Mouse (Mus musculus): ENCODE measurements at regions not wholly inside any gene's neighbourhood (a gene's known extent, or its start where the extent isn't known, plus 50 kb on each side); places are given as distances from the start of the nearest gene placed in this dataset.

DNA sequence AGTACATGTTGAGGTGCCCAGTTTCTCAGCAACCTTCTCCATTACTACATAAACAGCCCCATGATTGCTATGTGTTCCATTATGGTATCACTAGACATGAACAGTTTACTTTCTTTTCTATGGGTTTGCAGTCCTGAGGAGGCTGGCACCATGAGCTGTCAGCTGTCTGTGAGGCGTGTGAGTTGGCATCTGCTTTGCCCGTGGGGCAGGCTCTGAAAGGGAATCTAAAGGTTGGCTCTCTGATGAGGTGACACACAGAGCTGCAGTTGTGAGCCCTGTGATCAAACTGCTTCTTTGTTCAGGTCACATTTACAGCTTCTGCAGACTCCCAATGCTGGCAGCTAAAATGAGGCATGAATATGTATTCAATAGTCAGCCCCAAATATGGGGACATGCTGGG, 341.0 kb upstream of the Lmcd1 start:
- no peak overlapping the region for H3K9ac ChIP-seq (replicated peaks; ENCODE audit: low read depth, low read length)
- H3K4me2 ChIP-seq (ENCODE audit: low read depth, low read length), result no peak overlapping the region
- no peak overlapping the region for H3K4me3 ChIP-seq (ENCODE audit: low read depth, low read length)
- no peaks in the 10 kb centered on the region for H3K9me3 ChIP-seq (ENCODE audit: control insufficient read depth, low read length)
- no peaks in the 10 kb centered on the region for H3K27me3 ChIP-seq (ENCODE audit: control insufficient read depth, insufficient read depth, low read length)
- no peaks in the 10 kb centered on the region for H3K36me3 ChIP-seq (ENCODE audit: control insufficient read depth, insufficient read depth, low read length)
- ATAC-seq (ENCODE audit: low read depth), result no peak
- H3K4me1 ChIP-seq (ENCODE audit: control insufficient read depth, insufficient read depth, low read length), result no peaks in the 10 kb centered on the region
- 73% methylated on average over 2 of the region's 2 CpGs for WGBS
- no peak overlapping the region for H3K27ac ChIP-seq (ENCODE audit: low read depth, low read length)

DNA sequence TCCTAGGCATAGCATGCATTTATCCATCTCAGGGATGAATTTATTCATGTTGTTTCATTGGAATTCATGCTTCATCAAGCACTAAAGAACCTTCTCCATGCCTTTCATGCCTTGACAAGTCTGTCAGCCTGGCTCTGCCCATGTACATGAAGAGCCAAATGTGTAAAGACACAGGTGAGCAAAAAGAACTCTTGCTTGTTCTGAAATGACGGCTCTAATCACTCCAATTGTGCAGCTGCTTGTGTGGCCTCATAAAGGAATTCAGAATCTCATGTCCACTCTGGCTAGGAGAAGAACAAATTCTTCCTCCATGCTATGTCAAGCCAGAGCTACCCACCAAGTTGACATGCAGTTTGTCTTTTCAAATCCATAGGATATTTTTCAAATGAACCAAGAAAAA, 319.2 kb upstream of the Lmcd1 start:
- H3K4me3 ChIP-seq (ENCODE audit: low read depth, low read length), result no peak overlapping the region
- H3K4me1 ChIP-seq (ENCODE audit: control insufficient read depth, insufficient read depth, low read length), result no peaks in the 10 kb centered on the region
- H3K4me2 ChIP-seq (ENCODE audit: low read depth, low read length), result no peak overlapping the region
- no peaks in the 10 kb centered on the region for H3K36me3 ChIP-seq (ENCODE audit: control insufficient read depth, insufficient read depth, low read length)
- no peaks in the 10 kb centered on the region for H3K9me3 ChIP-seq (ENCODE audit: control insufficient read depth, low read length)
- no peak overlapping the region for H3K27ac ChIP-seq (ENCODE audit: low read depth, low read length)
- 79% methylated on average over 1 of the region's 1 CpGs for WGBS
- no peaks in the 10 kb centered on the region for H3K27me3 ChIP-seq (ENCODE audit: control insufficient read depth, insufficient read depth, low read length)
- no peak overlapping the region for H3K9ac ChIP-seq (replicated peaks; ENCODE audit: low read depth, low read length)
- ATAC-seq (ENCODE audit: low read depth), result no peak

DNA sequence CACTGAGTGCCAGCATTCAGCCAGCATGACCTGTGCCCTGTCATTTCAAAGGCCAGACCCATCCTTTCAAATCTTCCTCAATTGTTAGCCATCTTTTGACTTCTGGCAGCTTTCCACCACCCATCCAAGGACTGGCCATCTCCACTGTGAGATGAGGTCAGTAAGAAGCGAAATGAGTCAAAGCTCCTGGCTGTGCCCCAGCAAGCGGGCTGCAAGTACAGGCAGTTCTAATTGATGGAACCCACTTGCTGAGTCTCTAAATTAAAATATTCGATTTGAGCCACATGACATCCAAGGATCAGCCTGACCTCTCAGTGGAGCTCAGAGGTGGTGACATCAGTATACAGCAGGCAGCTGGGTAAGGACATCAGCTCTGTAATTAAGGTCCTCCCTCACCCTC, 307.8 kb upstream of the Lmcd1 start:
- Histone ChIP-seq H3K27ac (ENCODE audit: low read depth, low read length) (no peak overlapping the region), H3K36me3 (ENCODE audit: control insufficient read depth, insufficient read depth, low read length) (no peaks in the 10 kb centered on the region), H3K27me3 (ENCODE audit: control insufficient read depth, insufficient read depth, low read length) (no peaks in the 10 kb centered on the region), H3K4me1 (ENCODE audit: control insufficient read depth, insufficient read depth, low read length) (no peaks in the 10 kb centered on the region), H3K4me3 (ENCODE audit: low read depth, low read length) (no peak overlapping the region), H3K4me2 (ENCODE audit: low read depth, low read length) (no peak overlapping the region), H3K9ac (replicated peaks; ENCODE audit: low read depth, low read length) (no peak overlapping the region), H3K9me3 (ENCODE audit: control insufficient read depth, low read length) (no peaks in the 10 kb centered on the region)
- WGBS, result 58% methylated on average over 3 of the region's 3 CpGs
- ATAC-seq (ENCODE audit: low read depth), result no peak; the same call in 1 of the 2 replicates

DNA sequence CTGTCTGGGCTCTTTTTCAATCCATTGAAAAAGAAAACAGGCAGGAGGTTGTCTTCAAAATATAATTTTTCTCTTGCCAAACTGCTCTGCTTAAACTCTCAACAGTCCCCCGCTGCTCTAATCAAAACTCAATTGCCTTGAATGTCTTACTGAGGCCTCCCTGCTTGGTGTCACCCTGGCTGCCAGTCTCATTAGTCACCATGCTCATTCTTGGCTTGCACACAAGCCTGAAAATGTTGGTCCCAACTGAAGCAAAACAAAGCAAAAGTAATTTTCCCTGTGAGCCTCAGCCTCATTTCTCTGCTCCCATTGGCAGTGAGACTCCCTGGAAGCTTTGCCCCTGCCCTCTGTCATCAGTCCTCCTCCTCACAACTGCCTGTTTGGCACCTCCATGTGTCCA, 288.1 kb upstream of the Lmcd1 start:
- no peaks in the 10 kb centered on the region for H3K27me3 ChIP-seq (ENCODE audit: control insufficient read depth, insufficient read depth, low read length)
- H3K4me3 ChIP-seq (ENCODE audit: low read depth, low read length), result no peak overlapping the region
- no peaks in the 10 kb centered on the region for H3K4me1 ChIP-seq (ENCODE audit: control insufficient read depth, insufficient read depth, low read length)
- no peak overlapping the region for H3K4me2 ChIP-seq (ENCODE audit: low read depth, low read length)
- H3K27ac ChIP-seq (ENCODE audit: low read depth, low read length), result no peak overlapping the region
- WGBS, result 65% methylated on average over 1 of the region's 1 CpGs
- ATAC-seq (ENCODE audit: low read depth), result no peak
- no peak overlapping the region for H3K9ac ChIP-seq (replicated peaks; ENCODE audit: low read depth, low read length)
- no peaks in the 10 kb centered on the region for H3K36me3 ChIP-seq (ENCODE audit: control insufficient read depth, insufficient read depth, low read length)
- no peaks in the 10 kb centered on the region for H3K9me3 ChIP-seq (ENCODE audit: control insufficient read depth, low read length)

DNA sequence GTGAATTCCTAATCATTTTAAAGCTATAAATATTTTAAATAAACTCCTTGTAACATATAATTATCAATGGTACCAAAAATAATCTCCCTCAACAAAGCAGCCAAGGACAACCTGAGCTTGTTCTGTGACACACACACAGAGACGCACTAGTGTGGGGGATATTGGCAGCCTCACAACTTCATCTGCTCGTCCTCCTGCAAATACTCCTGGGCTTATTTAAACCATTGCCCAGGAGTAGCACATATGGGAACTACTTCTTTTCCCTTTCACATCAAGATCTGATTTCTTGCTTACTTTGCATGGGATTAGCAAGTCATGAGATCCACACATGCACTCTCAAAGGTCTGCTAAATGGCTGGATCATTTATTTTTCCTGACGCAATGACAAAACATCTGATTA, 277.7 kb upstream of the Lmcd1 start:
- H3K9ac ChIP-seq (replicated peaks; ENCODE audit: low read depth, low read length), result no peak overlapping the region

DNA sequence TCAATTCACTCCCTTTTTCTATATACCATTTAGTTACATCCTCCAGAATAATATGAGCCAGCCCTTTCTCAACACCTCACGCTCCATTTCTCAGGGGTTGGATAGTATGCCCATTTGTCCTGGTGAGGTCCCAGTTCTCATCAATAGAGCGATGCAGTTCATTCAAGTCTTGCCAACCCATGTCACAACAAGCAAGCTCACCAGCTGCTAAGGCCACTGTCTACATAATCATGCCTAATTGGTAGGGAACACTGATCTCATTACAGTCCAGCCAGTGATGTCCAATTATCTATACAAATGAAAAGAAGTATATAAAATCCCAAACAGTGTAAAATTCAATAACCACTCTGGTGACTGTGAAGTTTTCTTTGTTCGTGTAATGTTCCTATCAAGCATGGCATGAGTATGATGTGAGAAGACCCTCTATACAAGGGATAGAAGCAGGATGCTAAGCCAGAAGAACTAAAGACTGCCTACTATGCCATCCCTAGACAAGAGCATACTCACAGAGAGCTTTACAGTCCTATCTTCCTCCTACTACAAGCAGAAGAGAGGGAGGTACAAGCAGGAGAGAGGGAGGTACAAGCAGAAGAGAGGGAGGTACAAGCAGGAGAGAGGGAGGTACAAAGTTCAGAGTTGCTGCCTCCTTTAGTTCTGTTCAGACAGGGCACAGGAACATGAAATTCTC, 269.6 kb upstream of the Lmcd1 start:
- H3K27me3 ChIP-seq (ENCODE audit: control insufficient read depth, insufficient read depth, low read length), result no peaks in the 10 kb centered on the region
- H3K27ac ChIP-seq (ENCODE audit: low read depth, low read length), result no peak overlapping the region
- H3K9me3 ChIP-seq (ENCODE audit: control insufficient read depth, low read length), result no peaks in the 10 kb centered on the region
- no peak overlapping the region for H3K9ac ChIP-seq (replicated peaks; ENCODE audit: low read depth, low read length)
- no peak overlapping the region for H3K4me2 ChIP-seq (ENCODE audit: low read depth, low read length)
- 77% methylated on average over 3 of the region's 3 CpGs for WGBS
- ATAC-seq (ENCODE audit: low read depth), result no peak
- no peak overlapping the region for H3K4me3 ChIP-seq (ENCODE audit: low read depth, low read length)
- H3K4me1 ChIP-seq (ENCODE audit: control insufficient read depth, insufficient read depth, low read length), result no peaks in the 10 kb centered on the region
- no peaks in the 10 kb centered on the region for H3K36me3 ChIP-seq (ENCODE audit: control insufficient read depth, insufficient read depth, low read length)

More for the DNA sequence above, 277.7 kb upstream of the Lmcd1 start:
- Histone ChIP-seq H3K27me3 (ENCODE audit: control insufficient read depth, insufficient read depth, low read length) (no peaks in the 10 kb centered on the region), H3K4me2 (ENCODE audit: low read depth, low read length) (no peak overlapping the region), H3K36me3 (ENCODE audit: control insufficient read depth, insufficient read depth, low read length) (no peaks in the 10 kb centered on the region), H3K4me1 (ENCODE audit: control insufficient read depth, insufficient read depth, low read length) (no peaks in the 10 kb centered on the region), H3K27ac (ENCODE audit: low read depth, low read length) (no peak overlapping the region), H3K4me3 (ENCODE audit: low read depth, low read length) (no peak overlapping the region), H3K9me3 (ENCODE audit: control insufficient read depth, low read length) (no peaks in the 10 kb centered on the region)
- ATAC-seq (ENCODE audit: low read depth), result no peak
- 70% methylated on average over 3 of the region's 3 CpGs for WGBS

DNA sequence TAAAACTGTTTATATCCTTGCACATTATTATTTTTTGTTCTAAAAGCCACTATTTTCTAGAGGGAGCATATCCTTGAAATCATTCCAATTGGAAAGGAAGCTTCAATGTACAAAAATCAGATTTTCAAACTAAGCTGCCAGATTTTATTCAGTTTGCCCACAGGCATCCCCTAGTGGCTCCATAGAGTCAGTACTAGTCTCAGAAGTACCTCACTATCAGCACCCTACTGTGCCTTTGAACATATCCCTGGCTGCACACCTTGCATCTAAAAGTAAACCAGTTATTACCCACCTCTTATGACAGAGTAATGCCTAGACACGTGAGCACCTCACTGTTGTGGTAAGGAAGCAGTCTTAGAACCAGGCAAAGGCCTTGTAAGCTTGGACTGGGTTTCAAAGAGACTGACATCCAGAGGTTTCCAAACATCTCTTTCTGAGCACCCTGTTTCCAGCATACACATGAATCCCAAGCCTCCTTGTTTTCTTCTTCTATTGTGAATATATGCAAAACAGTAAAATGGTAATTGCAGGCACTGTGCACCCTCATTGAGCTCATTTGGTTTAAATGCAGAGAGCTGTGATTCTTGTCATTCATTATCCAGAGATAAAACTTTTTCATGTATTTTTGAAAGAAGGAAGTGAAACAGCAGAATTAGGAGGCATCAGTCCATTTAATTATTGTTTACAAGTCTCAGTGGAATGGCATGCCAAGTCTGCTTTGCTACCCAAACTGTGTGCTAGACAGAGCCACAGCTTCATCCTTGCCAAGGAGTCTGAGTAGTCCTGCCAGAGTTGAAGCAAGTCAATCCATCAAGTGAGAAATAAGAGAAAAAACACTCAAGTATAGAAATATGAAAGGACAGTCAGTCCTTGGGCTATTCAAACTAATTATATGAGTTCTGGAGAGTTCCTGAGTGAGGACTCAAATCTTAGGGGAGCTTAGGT, 247.0 kb upstream of the Lmcd1 start:
- H3K4me1 ChIP-seq (ENCODE audit: control insufficient read depth, insufficient read depth, low read length), result no peaks in the 10 kb centered on the region
- H3K27me3 ChIP-seq (ENCODE audit: control insufficient read depth, insufficient read depth, low read length), result no peaks in the 10 kb centered on the region
- H3K4me3 ChIP-seq (ENCODE audit: low read depth, low read length), result no peak overlapping the region
- H3K9me3 ChIP-seq (ENCODE audit: control insufficient read depth, low read length), result no peaks in the 10 kb centered on the region
- no peak overlapping the region for H3K9ac ChIP-seq (replicated peaks; ENCODE audit: low read depth, low read length)
- 64% methylated on average over 1 of the region's 1 CpGs for WGBS
- no peak overlapping the region for H3K27ac ChIP-seq (ENCODE audit: low read depth, low read length)
- no peaks in the 10 kb centered on the region for H3K36me3 ChIP-seq (ENCODE audit: control insufficient read depth, insufficient read depth, low read length)
- no peak overlapping the region for H3K4me2 ChIP-seq (ENCODE audit: low read depth, low read length)
- ATAC-seq (ENCODE audit: low read depth), result no peak

DNA sequence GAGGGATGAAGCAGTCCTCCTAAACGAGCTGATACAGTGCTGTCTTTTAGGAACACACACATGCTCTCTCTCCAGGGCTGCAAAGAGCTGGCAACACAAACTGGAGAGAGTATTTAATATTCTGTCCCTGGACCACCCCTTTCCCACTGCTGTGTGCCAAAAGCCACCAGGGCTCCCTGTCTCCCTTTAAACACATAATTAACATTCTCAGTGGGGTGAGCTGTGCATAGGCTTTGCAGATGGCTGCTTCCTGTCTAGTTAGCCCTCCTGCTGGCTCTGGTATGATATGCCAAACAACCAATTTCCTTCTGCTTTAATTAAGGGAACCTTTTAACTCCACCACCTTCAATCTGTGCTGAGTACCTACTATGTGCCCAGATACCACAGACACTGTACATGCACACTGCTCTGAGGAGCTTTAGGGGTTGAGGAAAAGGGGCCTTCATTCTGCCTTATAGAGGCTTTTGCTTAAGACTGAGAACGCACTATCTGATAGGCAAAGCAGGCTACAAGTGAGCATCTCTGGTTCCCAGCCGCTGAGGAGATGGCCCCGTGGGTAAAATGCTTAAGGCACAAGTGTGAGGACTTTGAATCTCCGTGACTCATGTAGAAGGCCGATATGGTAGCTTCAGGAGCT, 222.9 kb upstream of the Lmcd1 start:
- no peak overlapping the region for H3K4me2 ChIP-seq (ENCODE audit: low read depth, low read length)
- no peak overlapping the region for H3K27ac ChIP-seq (ENCODE audit: low read depth, low read length)
- no peaks in the 10 kb centered on the region for H3K36me3 ChIP-seq (ENCODE audit: control insufficient read depth, insufficient read depth, low read length)
- WGBS, result 82% methylated on average over 6 of the region's 6 CpGs
- H3K4me1 ChIP-seq (ENCODE audit: control insufficient read depth, insufficient read depth, low read length), result no peaks in the 10 kb centered on the region
- H3K4me3 ChIP-seq (ENCODE audit: low read depth, low read length), result no peak overlapping the region
- H3K9ac ChIP-seq (replicated peaks; ENCODE audit: low read depth, low read length), result no peak overlapping the region
- H3K27me3 ChIP-seq (ENCODE audit: control insufficient read depth, insufficient read depth, low read length), result no peaks in the 10 kb centered on the region
- peak; percentile 79 for ATAC-seq (ENCODE audit: low read depth)
- no peaks in the 10 kb centered on the region for H3K9me3 ChIP-seq (ENCODE audit: control insufficient read depth, low read length)

DNA sequence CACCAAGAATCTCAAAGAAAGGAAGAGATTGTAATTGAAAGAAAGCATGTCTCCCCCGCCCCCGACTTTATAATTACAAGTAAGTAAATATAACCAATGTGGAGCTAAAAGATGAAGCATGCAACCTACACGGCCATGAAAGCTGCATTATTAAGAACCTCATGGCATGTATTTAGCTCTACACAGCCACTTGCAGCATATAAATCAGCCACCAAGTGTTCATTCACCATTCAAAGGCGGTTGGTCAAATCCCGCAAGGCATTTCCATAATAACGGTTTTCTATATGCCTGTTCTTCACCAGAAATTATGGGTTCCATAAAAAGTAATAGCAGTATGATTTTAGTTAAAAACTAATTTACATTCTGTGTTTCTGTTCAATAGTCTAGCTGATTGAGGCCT, 221.4 kb upstream of the Lmcd1 start:
- 66% methylated on average over 6 of the region's 6 CpGs for WGBS
- Histone ChIP-seq H3K27me3 (ENCODE audit: control insufficient read depth, insufficient read depth, low read length) (no peaks in the 10 kb centered on the region), H3K4me1 (ENCODE audit: control insufficient read depth, insufficient read depth, low read length) (no peaks in the 10 kb centered on the region), H3K9me3 (ENCODE audit: control insufficient read depth, low read length) (no peaks in the 10 kb centered on the region), H3K4me3 (ENCODE audit: low read depth, low read length) (no peak overlapping the region), H3K9ac (replicated peaks; ENCODE audit: low read depth, low read length) (no peak overlapping the region), H3K27ac (ENCODE audit: low read depth, low read length) (no peak overlapping the region), H3K4me2 (ENCODE audit: low read depth, low read length) (no peak overlapping the region), H3K36me3 (ENCODE audit: control insufficient read depth, insufficient read depth, low read length) (no peaks in the 10 kb centered on the region)
- ATAC-seq (ENCODE audit: low read depth), result no peak
